Mouse (Mus musculus) liver, embryonic 14.5 days (tissue): ENCODE results near the gene Pde4d. TPM values are rescaled to one million over a fixed set of nuclear protein-coding genes. Genes with fewer than 3 reads are reported as not detected.

ENCODE experiments used
- ATAC-seq: fragments of 200-750 bp; cut with Nextera tagmentation; 2 replicates; pipeline ENCODE4 v1.8.0; 2017; ENCODE audit warnings: moderate number of reproducible peaks, mild to moderate bottlenecking, moderate library complexity; ENCODE audit not compliant: insufficient read depth
- DNase-seq, 3 experiments: peaks; one replicate each; pipeline ENCODE4 v3.0.0-alpha.2; 2012 to 2013; ENCODE audit warnings: low read depth in 3 of 3, low spot score in 3 of 3
- H3K27ac ChIP-seq: fragments of 300-500 bp; sonication (generic); 2 replicates; pipeline ENCODE4 v1.5.1; 2014; ENCODE audit warnings: moderate library complexity, mild to moderate bottlenecking, control low read depth, inconsistent platforms
- H3K27me3 ChIP-seq: fragments of 300-500 bp; sonication (generic); 2 replicates; pipeline ENCODE4 v1.6.1; 2014; ENCODE audit warnings: mild to moderate bottlenecking, low read length, moderate library complexity; ENCODE audit not compliant: control insufficient read depth, insufficient read depth
- H3K36me3 ChIP-seq: fragments of 300-500 bp; sonication (generic); replicated peaks from 2 replicates; pipeline ENCODE4 v1.6.1; 2014; ENCODE audit warnings: low read depth; ENCODE audit not compliant: control insufficient read depth, insufficient read depth
- H3K4me1 ChIP-seq, 2 experiments: fragments of 200-500 bp in 1 of 2; fragments of 300-500 bp in 1 of 2; sonication (generic) in 1 of 2; replicated peaks; 2 replicates each; pipeline ENCODE4 v1.6.1; 2012 to 2014; ENCODE audit warnings: antibody characterized with exemption in 1 of 2, inconsistent platforms in 1 of 2, low read length in 1 of 2; ENCODE audit not compliant: control insufficient read depth in 2 of 2, insufficient read depth in 2 of 2
- H3K4me2 ChIP-seq: fragments of 300-500 bp; sonication (generic); 2 replicates; pipeline ENCODE4 v1.6.1; 2014; ENCODE audit warnings: low read depth, mild to moderate bottlenecking, control low read depth, moderate library complexity
- H3K4me3 ChIP-seq, 2 experiments: fragments of 200-500 bp in 1 of 2; fragments of 300-500 bp in 1 of 2; sonication (generic) in 1 of 2; 2 replicates each; pipeline ENCODE4 v1.5.1; 2012 to 2014; ENCODE audit warnings: low read depth in 2 of 2, low read length in 2 of 2, mild to moderate bottlenecking in 2 of 2, control low read depth in 1 of 2, inconsistent platforms in 1 of 2, moderate library complexity in 1 of 2; ENCODE audit not compliant: insufficient read depth in 1 of 2
- H3K9ac ChIP-seq: fragments of 300-500 bp; sonication (generic); replicated peaks from 2 replicates; pipeline ENCODE4 v1.6.1; 2014; ENCODE audit warnings: mild to moderate bottlenecking, control low read depth, moderate library complexity
- H3K9me3 ChIP-seq: fragments of 300-500 bp; sonication (generic); 2 replicates; pipeline ENCODE4 v1.6.1; 2016; ENCODE audit warnings: low read length, mixed read lengths; ENCODE audit not compliant: control insufficient read depth
- CTCF ChIP-seq: IDR thresholded peaks from 2 replicates; pipeline ENCODE4 v1.5.1; 2016; ENCODE audit warnings: antibody characterized with exemption, low read depth, control low read depth
- EP300 ChIP-seq: IDR thresholded peaks from 2 replicates; pipeline ENCODE4 v1.6.1; 2016; ENCODE audit warnings: antibody characterized with exemption, low read depth
- WGBS: fragments of 180-500 bp; shearing (Covaris S2); extraction: QIAGEN DNeasy Blood & Tissue Kit; methylation state at CpG from one replicate; pipeline ENCODE4 v1.1.7; 2014; ENCODE audit not compliant: insufficient replicate concordance; 5-methylcytosine and 5-hydroxymethylcytosine counted together
- polyA plus RNA-seq, 2 experiments: library from polyadenylated mRNA; depleted of rRNA in 1 of 2; stranded (reverse) in 1 of 2; unstranded in 1 of 2; fragments of >200 nt; fragmentation: Nextera tagmentation in 1 of 2; extraction: Ambion mirVana in 1 of 2; gene quantifications; 2 replicates each; pipeline versions ENCODE4 v1.2.1 to v1.2.3; 2012 to 2014

Pde4d gene
- polyA plus RNA-seq, 2 experiments = 4.9 to 8.6 TPM

DNA sequence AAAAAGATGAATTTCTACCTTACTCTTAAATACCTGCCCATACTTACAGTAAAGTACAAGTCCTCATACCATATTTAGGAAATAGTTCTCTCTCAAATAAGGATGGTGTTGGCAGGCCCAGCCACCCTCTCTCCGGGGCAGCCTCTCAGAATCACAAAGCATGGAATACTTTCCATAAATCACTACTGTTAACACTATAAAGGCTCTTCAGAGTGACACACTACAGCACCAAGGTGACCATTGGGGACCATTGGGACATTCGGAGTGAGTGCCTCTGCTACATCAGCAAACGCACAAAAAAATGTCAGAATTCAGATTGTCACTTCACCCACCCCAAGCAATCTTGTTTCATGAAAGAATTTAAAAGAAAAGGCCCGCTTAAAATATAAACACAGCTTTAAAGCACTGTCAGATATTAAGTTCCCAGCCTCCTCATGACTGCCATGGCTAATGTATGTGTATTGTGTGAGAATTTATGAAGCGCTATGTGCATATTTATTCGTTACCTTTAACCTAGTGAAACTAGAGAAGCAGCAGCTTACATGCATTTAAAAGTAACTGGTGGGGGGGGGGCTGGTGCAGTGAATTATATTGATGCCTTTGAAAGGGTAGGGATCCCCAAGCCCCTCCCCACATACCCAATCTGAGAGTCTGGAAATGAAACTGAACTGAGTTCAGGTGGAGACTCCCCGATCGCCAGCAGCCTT, 769.4 kb downstream of the Pde4d start:
- Histone ChIP-seq H3K36me3 (no peaks in the 10 kb centered on the region), H3K4me2 (no peak overlapping the region), H3K4me3 (no peak overlapping the region), H3K27ac (no peak overlapping the region), H3K27me3 (no peaks in the 10 kb centered on the region), H3K9me3 (no peaks in the 10 kb centered on the region), H3K9ac (no peak overlapping the region), H3K4me1 (no peaks in the 10 kb centered on the region)
- no peak for ATAC-seq
- TF ChIP-seq CTCF = no peak
- no peak for TF ChIP-seq EP300
- no peak for DNase-seq
- WGBS = 68% methylated on average over 8 of the region's 8 CpGs

DNA sequence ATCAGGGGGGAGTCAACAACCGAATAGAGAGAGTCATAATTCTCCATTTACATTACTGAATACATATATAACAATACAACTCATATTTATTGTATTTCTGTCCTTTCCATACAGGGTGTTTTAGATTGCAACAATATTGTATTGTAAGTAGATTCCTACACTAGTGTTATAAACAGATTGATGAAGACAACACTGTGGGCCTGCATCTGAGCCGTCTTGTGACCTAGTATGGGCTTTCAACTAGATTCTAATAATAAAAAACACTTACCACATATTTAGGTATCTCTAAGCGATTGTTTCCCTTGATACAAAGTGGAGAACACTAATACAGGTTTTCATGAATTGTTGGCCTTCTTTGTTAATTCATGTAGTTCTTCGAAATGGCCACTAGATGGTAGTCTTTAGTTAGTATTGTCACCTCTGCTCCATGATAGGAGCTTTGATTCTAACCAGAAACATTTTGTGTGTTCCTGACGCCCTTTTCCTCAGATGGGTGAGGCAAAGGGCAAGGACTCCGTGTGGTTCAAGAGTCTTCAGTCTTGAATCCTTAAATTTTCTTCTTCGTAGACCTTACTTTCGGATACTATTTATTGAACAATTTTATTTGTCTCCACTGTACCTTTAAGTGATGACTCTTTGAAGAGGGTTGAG, 779.3 kb downstream of the Pde4d start:
- Histone ChIP-seq H3K36me3 (no peaks in the 10 kb centered on the region), H3K27me3 (no peaks in the 10 kb centered on the region), H3K4me3 (peak overlapping the region in 1 of 2 experiments; percentile 13; a peak in 1 of 4 replicates), H3K9ac (no peak overlapping the region), H3K27ac (no peak overlapping the region), H3K4me1 (peaks cover 0 to 19% of the 10 kb centered on the region in 2 experiments; a peak in 3 of 4 replicates), H3K4me2 (peak overlapping the region; percentile 45), H3K9me3 (no peaks in the 10 kb centered on the region)
- 18% methylated on average over 8 of the region's 8 CpGs for WGBS
- DNase-seq = no peak
- no peak for ATAC-seq
- TF ChIP-seq EP300 (no peak), CTCF (peak; percentile 58)

DNA sequence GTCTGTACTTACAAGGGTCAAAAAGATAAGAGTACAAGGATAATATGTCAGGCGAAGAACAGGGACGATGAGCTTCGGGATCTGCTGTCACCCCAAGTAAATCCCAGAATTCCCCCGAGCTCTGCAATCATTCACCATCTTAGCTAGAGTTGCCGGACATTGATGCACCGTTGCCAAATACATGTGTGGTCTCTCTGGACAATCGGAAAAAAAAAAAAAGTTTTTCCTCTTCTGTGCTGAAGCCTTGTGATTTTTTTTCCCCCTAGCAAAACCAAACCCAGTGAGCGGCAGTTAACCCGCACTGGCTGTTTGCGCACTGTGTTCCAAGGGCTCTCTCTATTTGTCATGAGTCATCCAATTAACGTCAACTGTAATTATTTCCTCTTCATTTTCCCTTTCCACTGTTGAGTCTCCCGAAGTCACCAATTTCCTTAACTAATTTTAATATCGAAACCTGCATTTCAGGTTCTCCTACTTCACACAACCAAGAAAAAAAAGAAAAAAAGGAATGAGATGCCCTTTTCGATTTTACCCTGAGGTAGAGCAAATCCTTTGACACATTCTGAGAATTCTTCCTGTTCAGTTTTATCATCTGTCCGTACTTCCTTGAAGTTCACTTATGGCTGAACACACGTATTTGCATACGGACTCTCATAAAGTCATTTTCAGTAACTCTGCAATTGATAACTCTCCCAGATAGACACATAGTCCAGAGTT, 780.0 kb downstream of the Pde4d start:
- H3K4me3 ChIP-seq = peak overlapping the region; percentile 13 to 29; a peak in 2 of 4 replicates
- no peak overlapping the region for H3K9ac ChIP-seq
- WGBS = 16% methylated on average over 17 of the region's 17 CpGs
- H3K27ac ChIP-seq = no peak overlapping the region
- ATAC-seq (no peak), DNase-seq (no peak)
- peak overlapping the region; percentile 45 for H3K4me2 ChIP-seq
- TF ChIP-seq CTCF (no peak), EP300 (no peak)
- no peaks in the 10 kb centered on the region for H3K36me3 ChIP-seq
- H3K27me3 ChIP-seq = no peaks in the 10 kb centered on the region
- no peaks in the 10 kb centered on the region for H3K9me3 ChIP-seq
- peaks cover 0 to 19% of the 10 kb centered on the region in 2 experiments; a peak in 3 of 4 replicates for H3K4me1 ChIP-seq

DNA sequence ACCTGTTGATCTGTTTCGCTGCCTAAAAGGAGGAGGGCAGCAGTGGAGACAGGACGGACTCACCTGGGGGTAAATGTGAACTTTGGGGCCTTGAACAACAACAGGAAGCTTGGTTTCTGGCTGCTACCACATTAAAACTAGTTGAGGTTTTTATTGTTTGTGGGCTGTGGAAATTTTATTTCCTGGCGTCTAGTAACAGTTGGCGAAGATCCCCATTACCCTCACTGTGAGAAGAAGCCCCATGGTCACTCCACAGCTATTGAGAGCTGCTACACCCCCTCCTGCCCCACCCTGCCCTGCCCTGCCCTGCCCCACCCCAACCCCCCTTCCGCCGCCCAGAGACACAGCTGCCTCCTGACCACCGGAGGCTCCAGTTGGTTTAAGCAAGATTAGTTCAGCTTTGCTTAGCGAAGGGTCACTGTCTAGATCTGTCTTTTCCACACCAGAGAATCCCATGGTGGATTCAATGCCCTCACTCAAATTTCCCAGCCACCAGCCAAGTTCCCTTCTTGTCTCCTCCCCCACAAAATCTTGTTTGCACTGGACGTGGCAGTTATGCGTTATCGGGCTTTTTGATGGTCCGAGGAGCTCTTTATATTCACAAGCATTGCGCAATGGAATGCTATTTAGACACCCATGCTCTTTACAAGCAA, 780.7 kb downstream of the Pde4d start:
- no peak for DNase-seq
- TF ChIP-seq CTCF (no peak), EP300 (no peak)
- no peaks in the 10 kb centered on the region for H3K9me3 ChIP-seq
- no peaks in the 10 kb centered on the region for H3K36me3 ChIP-seq
- no peaks in the 10 kb centered on the region for H3K27me3 ChIP-seq
- peak overlapping the region; percentile 45 for H3K4me2 ChIP-seq
- H3K27ac ChIP-seq = no peak overlapping the region
- no peak overlapping the region for H3K4me3 ChIP-seq
- H3K9ac ChIP-seq = no peak overlapping the region
- no peak for ATAC-seq
- 10% methylated on average over 13 of the region's 13 CpGs for WGBS
- peaks cover 0 to 19% of the 10 kb centered on the region in 2 experiments; a peak in 3 of 4 replicates for H3K4me1 ChIP-seq
